Mouse (Mus musculus) cerebellum, adult 2 months (tissue): Measurements from ENCODE around the gene Cdk6.

Experiments used
- CTCF ChIP-seq: fragments of 200-500 bp; IDR thresholded peaks from 2 replicates; pipeline ENCODE4 v1.5.1; 2011; ENCODE audit warnings: low read depth, mild to moderate bottlenecking, control low read depth, low read length, moderate library complexity, borderline replicate concordance; ENCODE audit not compliant: insufficient read depth
- POLR2A ChIP-seq: fragments of 200-500 bp; IDR thresholded peaks from 2 replicates; pipeline ENCODE4 v1.6.1; 2011; ENCODE audit warnings: low read length, control low read depth, borderline replicate concordance; ENCODE audit not compliant: insufficient read depth

DNA sequence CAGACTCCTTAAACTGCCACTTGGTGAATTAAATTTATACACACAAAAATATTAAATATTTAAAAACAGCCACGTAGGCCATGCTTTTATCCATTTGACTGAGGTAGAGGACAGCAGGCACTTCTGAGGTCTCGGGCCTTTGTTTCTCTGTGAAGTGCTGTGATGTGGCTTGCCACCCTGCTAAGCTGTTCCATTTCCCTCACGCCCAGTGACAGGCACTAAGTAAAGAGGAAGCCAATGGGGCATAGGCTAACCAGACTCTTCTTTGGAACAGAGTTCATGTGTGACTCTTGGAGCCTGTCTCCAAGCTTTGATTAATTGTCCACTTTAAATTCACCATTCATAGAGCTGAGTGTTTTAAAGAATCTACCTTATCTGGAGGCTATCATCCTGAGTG is 79.5 kb downstream of the Cdk6 start:
- no peak for TF ChIP-seq POLR2A
- no peak for TF ChIP-seq CTCF
